In the genomic region with DNA sequence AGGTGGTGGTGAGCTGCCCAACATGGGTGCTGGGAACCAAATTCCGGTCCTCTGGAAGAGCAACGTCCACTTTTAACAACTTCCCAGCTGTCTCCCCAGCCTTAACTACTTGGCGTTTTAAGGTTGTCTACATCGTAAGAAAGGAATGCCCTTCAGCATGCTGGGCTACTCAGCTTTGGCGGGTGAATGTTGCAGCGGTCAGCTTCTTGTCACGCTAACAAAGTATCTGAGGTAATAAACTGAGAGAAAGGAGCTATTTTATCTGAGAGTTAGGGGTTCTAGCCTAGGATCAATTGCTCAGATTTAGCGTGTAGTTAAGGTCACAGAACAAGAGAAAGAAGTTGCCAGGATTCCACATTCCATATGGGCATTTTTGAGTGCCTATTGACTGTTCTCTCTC, we compare ENCODE assay signal across 9 mouse cellular contexts. TPM values are rescaled to one million over a fixed set of nuclear protein-coding genes. Genes with fewer than 3 reads are reported as not detected.
DNase-seq lines count a peak whose midpoint lies in the region; ATAC-seq and TF ChIP-seq lines count a peak whose summit lies in the region.
"Had no signal": no experiment of that assay in that cellular context is flagged by ENCODE, and none has a peak within 500 bp of the region (broad histone marks: within the 10 kb centered on the region; RNA-seq: fewer than 3 reads in every experiment).

No protein-coding gene starts in this region.

- no peaks in the 10 kb centered on the region for H3K27me3 ChIP-seq in forebrain, embryonic 12.5 days
- no peaks in the 10 kb centered on the region for H3K27me3 ChIP-seq in forebrain, embryonic 14.5 days (replicated peaks; ENCODE audit: control insufficient read depth, insufficient read depth, low read length)
- H3K27me3 ChIP-seq in hindbrain, embryonic 12.5 days, result no peaks in the 10 kb centered on the region
- no peaks in the 10 kb centered on the region for H3K27me3 ChIP-seq in neural tube, embryonic 13.5 days

- no peak overlapping the region for H3K4me2 ChIP-seq in forebrain, embryonic 12.5 days
- no peak overlapping the region for H3K4me2 ChIP-seq in forebrain, embryonic 14.5 days (ENCODE audit: low read length)
- no peak overlapping the region for H3K4me2 ChIP-seq in hindbrain, embryonic 12.5 days (replicated peaks)
- H3K4me2 ChIP-seq in neural tube, embryonic 13.5 days, result no peak overlapping the region

- 89% methylated on average over 8 of the region's 8 CpGs for WGBS in forebrain, embryonic 12.5 days
- WGBS in forebrain, embryonic 14.5 days, result 78% methylated on average over 8 of the region's 8 CpGs
- 79% methylated on average over 8 of the region's 8 CpGs for WGBS in hindbrain, embryonic 12.5 days
- 68% methylated on average over 8 of the region's 8 CpGs for WGBS in neural tube, embryonic 13.5 days

- H3K4me3 ChIP-seq in forebrain, embryonic 12.5 days (replicated peaks), result no peak overlapping the region
- no peak overlapping the region for H3K4me3 ChIP-seq in forebrain, embryonic 14.5 days (ENCODE audit: low read depth, low read length)
- no peak overlapping the region for H3K4me3 ChIP-seq in left cerebral cortex, adult 2 months
- H3K4me3 ChIP-seq in hindbrain, embryonic 12.5 days, result no peak overlapping the region
- H3K4me3 ChIP-seq in neural tube, embryonic 13.5 days, result no peak overlapping the region

- DNase-seq in forebrain, embryonic 14.5 days (ENCODE audit: low spot score), result no peak
- no peak for DNase-seq in left cerebral cortex, adult 2 months (ENCODE audit: extremely low spot score in 1 of 2, low spot score in 2 of 2)
- no peak for DNase-seq in left cerebral cortex, adult 8-10 months (ENCODE audit: low spot score in 2 of 2)
- no peak for DNase-seq in T-cell, adult 2 months (ENCODE audit: low spot score)
- no peak for DNase-seq in cerebellum, postnatal 14 days

- peaks cover 14% of the 10 kb centered on the region for H3K4me1 ChIP-seq in forebrain, embryonic 12.5 days
- peaks cover 12% of the 10 kb centered on the region; the same call in 1 of the 2 replicates for H3K4me1 ChIP-seq in forebrain, embryonic 14.5 days (ENCODE audit: control insufficient read depth, insufficient read depth, low read length)
- peaks cover 22% of the 10 kb centered on the region for H3K4me1 ChIP-seq in hindbrain, embryonic 12.5 days
- peaks cover 62% of the 10 kb centered on the region for H3K4me1 ChIP-seq in neural tube, embryonic 13.5 days (replicated peaks)

- TF ChIP-seq CTCF in left cerebral cortex, adult 2 months (IDR thresholded peaks at IDR 0.05), result no peak

- no peaks in the 10 kb centered on the region for H3K9me3 ChIP-seq in forebrain, embryonic 12.5 days
- H3K9me3 ChIP-seq in forebrain, embryonic 14.5 days (replicated peaks; ENCODE audit: control insufficient read depth, low read length), result no peaks in the 10 kb centered on the region
- no peaks in the 10 kb centered on the region for H3K9me3 ChIP-seq in hindbrain, embryonic 12.5 days (replicated peaks)
- no peaks in the 10 kb centered on the region for H3K9me3 ChIP-seq in neural tube, embryonic 13.5 days

- intact Hi-C loops in left cerebral cortex, adult 2 months (cut with DNase I), result loop anchor here (5.0 kb wide), 1 partner anchor 89 kb away; the partner anchor contains the start of gene Vapa

- 0 out of 2 replicates have a peak overlapping the region, but pooled peaks have one; percentile 77 for H3K27ac ChIP-seq in forebrain, embryonic 12.5 days
- H3K27ac ChIP-seq in forebrain, embryonic 14.5 days (ENCODE audit: low read depth, low read length), result no peak overlapping the region; the same call in 1 of the 2 replicates
- peak overlapping the region; percentile 34; the same call in 1 of the 2 replicates for H3K27ac ChIP-seq in left cerebral cortex, adult 2 months
- peak overlapping the region; percentile 85 for H3K27ac ChIP-seq in hindbrain, embryonic 12.5 days
- peak overlapping the region; percentile 87 for H3K27ac ChIP-seq in neural tube, embryonic 13.5 days (replicated peaks)
- H3K27ac ChIP-seq: liver, embryonic 14.5 days had no signal

- no peak overlapping the region for H3K9ac ChIP-seq in forebrain, embryonic 12.5 days
- no peak overlapping the region for H3K9ac ChIP-seq in forebrain, embryonic 14.5 days (ENCODE audit: low read length)
- no peak overlapping the region for H3K9ac ChIP-seq in hindbrain, embryonic 12.5 days
- no peak overlapping the region for H3K9ac ChIP-seq in neural tube, embryonic 13.5 days
- H3K9ac ChIP-seq: liver, embryonic 14.5 days had no signal

- H3K36me3 ChIP-seq in forebrain, embryonic 12.5 days (replicated peaks), result no peaks in the 10 kb centered on the region
- H3K36me3 ChIP-seq in forebrain, embryonic 14.5 days (ENCODE audit: control insufficient read depth, insufficient read depth, low read length), result no peaks in the 10 kb centered on the region; the same call in 1 of the 2 replicates
- peaks cover 7% of the 10 kb centered on the region; the same call in 1 of the 2 replicates for H3K36me3 ChIP-seq in hindbrain, embryonic 12.5 days
- no peaks in the 10 kb centered on the region for H3K36me3 ChIP-seq in neural tube, embryonic 13.5 days

- ATAC-seq in forebrain, embryonic 12.5 days (ENCODE audit: low FRiP score), result no peak
- no peak for ATAC-seq in forebrain, embryonic 14.5 days
- no peak for ATAC-seq in hindbrain, embryonic 12.5 days (ENCODE audit: low FRiP score)
- ATAC-seq in neural tube, embryonic 13.5 days (ENCODE audit: low read depth), result no peak

RNA-seq across cellular contexts. Expression of gene Txndc2, which starts 59.4 kb away (rescaled TPM):
- polyA plus RNA-seq in forebrain, embryonic 12.5 days (2016; fragmentation: Nextera tagmentation; extraction: Ambion mirVana), result 0.17 and 0.28 TPM in 2 replicates
- 0.19 TPM in 1 of 2 replicates, not detected in the other for polyA plus RNA-seq in forebrain, embryonic 14.5 days (2014; fragmentation: Nextera tagmentation; extraction: Ambion mirVana)
- under 1 TPM; 0.19 to 0.25 TPM for total RNA-seq in left cerebral cortex, adult 2 months (2021)
- total RNA-seq in left cerebral cortex, adult 8-10 months (2022), result under 1 TPM in 1 of 4 experiments, not detected in 3; 0.25 TPM
- 0.13 and 0.27 TPM in 2 replicates for polyA plus RNA-seq in hindbrain, embryonic 12.5 days (2016; fragmentation: Nextera tagmentation; extraction: Ambion mirVana)
- 0.17 TPM in 1 of 2 replicates, not detected in the other for polyA plus RNA-seq in neural tube, embryonic 13.5 days (2015; fragmentation: Nextera tagmentation; extraction: Ambion mirVana)
- polyA plus RNA-seq: liver, embryonic 14.5 days had no signal
